Mouse (Mus musculus) heart, postnatal 0 days (tissue): ENCODE data around the gene Fhit.
"Not testable (repeated sequence)": the region's sequence is repeated elsewhere in the genome, so short reads cannot be mapped to it uniquely, and the experiment has no call there.

ENCODE experiments used
- CTCF ChIP-seq: IDR thresholded peaks from 2 replicates; pipeline ENCODE4 v1.5.1; 2016; ENCODE audit warnings: antibody characterized with exemption, control low read depth, low read depth
- EP300 ChIP-seq: IDR thresholded peaks from 2 replicates; pipeline ENCODE4 v1.6.1; 2016; ENCODE audit warnings: antibody characterized with exemption, low read depth

- not testable (repeated sequence) for TF ChIP-seq CTCF, EP300
These were observed 407.0 kb downstream of the Fhit start for GRCm38 (mm10) chr14:10754883-10755282.
